Mouse (Mus musculus): ENCODE data around the gene Esp18.

Gene Esp18

DNA sequence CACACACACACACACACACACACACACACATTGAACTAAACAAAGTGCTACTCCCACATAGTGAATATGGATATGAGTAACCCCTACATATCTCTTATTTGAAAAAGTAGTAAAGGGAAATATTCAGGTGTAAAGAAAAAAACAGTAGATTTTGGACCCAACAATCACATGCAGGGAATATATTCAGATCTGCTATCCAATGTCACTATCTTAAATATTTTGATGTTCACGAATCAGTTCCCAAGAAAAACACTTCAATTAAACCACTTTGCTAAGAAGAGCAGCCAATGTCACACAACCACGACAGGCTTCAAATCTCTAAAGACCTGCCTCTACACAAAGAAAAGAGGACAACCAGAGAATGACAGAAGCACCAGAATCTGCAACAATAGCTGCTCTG lies at the start of gene Esp18:
Gene Esp18 (plus strand): TSS at position 301 of the 400 bp plus-strand sequence.
- no peak for TF ChIP-seq GATA4 (IDR thresholded peaks at IDR 0.05; ENCODE audit: insufficient replicate concordance, low read length)

DNA sequence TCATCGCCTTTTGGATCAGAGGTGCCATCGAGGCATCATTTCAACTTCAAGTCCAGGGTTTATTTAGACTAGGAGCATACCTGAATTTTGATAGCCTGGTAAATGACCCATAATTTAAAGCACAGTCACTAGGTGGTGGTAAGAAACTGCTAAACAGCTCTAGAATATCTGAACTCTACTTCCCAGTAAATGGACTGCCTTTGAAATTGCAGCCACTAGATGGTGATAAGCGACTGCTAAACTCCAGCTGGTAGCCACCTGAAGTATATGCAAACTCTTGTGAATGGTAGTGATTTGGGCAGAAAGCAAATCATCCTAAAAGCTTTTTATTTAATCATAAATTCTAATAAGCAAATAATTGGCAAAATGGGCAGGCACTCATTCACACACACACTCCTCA lies 42.8 kb upstream of the Esp18 start:
- no peak for TF ChIP-seq GATA4 (IDR thresholded peaks at IDR 0.05; ENCODE audit: insufficient replicate concordance, low read length)

Data from liver, adult (tissue).